8 mouse cellular contexts compared by ENCODE assay signal in genomic region chr13:100846891-100847579, GRCm38 (mm10). TPM values are rescaled to one million over a fixed set of nuclear protein-coding genes. Genes with fewer than 3 reads are reported as not detected.
A peak's percentile ranks its signal among the peaks of the same experiment; 100 is the strongest.
DNase-seq lines count a peak whose midpoint lies in the region; ATAC-seq and TF ChIP-seq lines count a peak whose summit lies in the region.

No protein-coding gene starts in this region.

- no peak overlapping the region for H3K4me3 ChIP-seq in lung, embryonic 14.5 days (ENCODE audit: low read depth, low read length)
- no peak overlapping the region for H3K4me3 ChIP-seq in lung, adult 2 months (replicated peaks; ENCODE audit: extremely low read depth, low read depth, low read length)
- H3K4me3 ChIP-seq in midbrain, embryonic 12.5 days = no peak overlapping the region
- H3K4me3 ChIP-seq in testis, adult 2 months (ENCODE audit: control insufficient read depth, low read depth, low read length) = peak overlapping the region; percentile 39

- TF ChIP-seq CTCF in lung, embryonic 14.5 days (IDR thresholded peaks at IDR 0.05; ENCODE audit: low read depth) = peak; percentile 50
- no peak for TF ChIP-seq CTCF in lung, adult 2 months (IDR thresholded peaks at IDR 0.05; ENCODE audit: insufficient read depth, low read length)
- no peak for TF ChIP-seq CTCF in testis, adult 2 months (IDR thresholded peaks at IDR 0.05; ENCODE audit: control insufficient read depth, insufficient read depth, insufficient replicate concordance, low read depth, low read length)

- 44% methylated on average over 21 of the region's 21 CpGs for WGBS in lung, embryonic 14.5 days
- WGBS in lung, adult 2 months = 47% methylated on average over 21 of the region's 21 CpGs
- 48% methylated on average over 21 of the region's 21 CpGs for WGBS in midbrain, embryonic 12.5 days

- no peak overlapping the region for H3K27ac ChIP-seq in lung, embryonic 14.5 days (ENCODE audit: low read depth)
- H3K27ac ChIP-seq in midbrain, embryonic 12.5 days (replicated peaks) = no peak overlapping the region
- no peak overlapping the region for H3K27ac ChIP-seq in testis, adult 2 months (ENCODE audit: control insufficient read depth, insufficient read depth, low read depth, low read length)

- peak; percentile 83; the same call in 1 of the 2 replicates for ATAC-seq in lung, embryonic 14.5 days (ENCODE audit: insufficient read depth)
- peak; percentile 52; the same call in 1 of the 2 replicates for ATAC-seq in midbrain, embryonic 12.5 days (ENCODE audit: low FRiP score, low read depth)
- ATAC-seq in CD4-positive, CD25-positive, alpha-beta regulatory T cell, adult 4 months = no peak

- H3K9me3 ChIP-seq in lung, embryonic 14.5 days (ENCODE audit: low read depth, low read length) = no peaks in the 10 kb centered on the region; the same call in 1 of the 2 replicates
- no peaks in the 10 kb centered on the region for H3K9me3 ChIP-seq in midbrain, embryonic 12.5 days

- no peak overlapping the region for H3K9ac ChIP-seq in lung, embryonic 14.5 days
- H3K9ac ChIP-seq in midbrain, embryonic 12.5 days (replicated peaks) = no peak overlapping the region

- intact Hi-C loops in gastrocnemius, postnatal 36 days (cut with DNase I) = no loop called here

- TF ChIP-seq POLR2A in lung, adult 2 months (IDR thresholded peaks at IDR 0.05; ENCODE audit: borderline replicate concordance, extremely low read depth, low read depth, low read length) = no peak
- TF ChIP-seq POLR2A in testis, adult 2 months (IDR thresholded peaks at IDR 0.05; ENCODE audit: control insufficient read depth, low read depth, low read length) = no peak

- peak overlapping the region; percentile 10 for H3K4me2 ChIP-seq in lung, embryonic 14.5 days
- H3K4me2 ChIP-seq in midbrain, embryonic 12.5 days (replicated peaks) = peak overlapping the region; percentile 21

- no peaks in the 10 kb centered on the region for H3K27me3 ChIP-seq in lung, embryonic 14.5 days (ENCODE audit: insufficient read depth, low read length)
- H3K27me3 ChIP-seq in midbrain, embryonic 12.5 days = no peaks in the 10 kb centered on the region
- H3K27me3 ChIP-seq in testis, adult 2 months (ENCODE audit: control insufficient read depth, insufficient read depth, low read length) = no peaks in the 10 kb centered on the region

- H3K36me3 ChIP-seq in lung, embryonic 14.5 days (ENCODE audit: insufficient read depth) = no peaks in the 10 kb centered on the region
- no peaks in the 10 kb centered on the region for H3K36me3 ChIP-seq in midbrain, embryonic 12.5 days
- no peaks in the 10 kb centered on the region for H3K36me3 ChIP-seq in testis, adult 2 months (ENCODE audit: control insufficient read depth, insufficient read depth, low read length)

- DNase-seq in lung, embryonic 14.5 days = peak; percentile 55
- no peak for DNase-seq in lung, adult 2 months
- peak; percentile 37 to 63 for DNase-seq in cerebellum, postnatal 25 days
- peak; percentile 26 to 36 for DNase-seq in gastrocnemius, postnatal 36 days
- peak; percentile 27 to 62 for DNase-seq in kidney, postnatal 25 days

- no peaks in the 10 kb centered on the region for H3K4me1 ChIP-seq in lung, embryonic 14.5 days (ENCODE audit: insufficient read depth)
- no peaks in the 10 kb centered on the region for H3K4me1 ChIP-seq in lung, adult 2 months (ENCODE audit: control insufficient read depth, insufficient read depth, low read length)
- peaks cover 3% of the 10 kb centered on the region; the same call in 1 of the 2 replicates for H3K4me1 ChIP-seq in midbrain, embryonic 12.5 days
- peaks cover 4% of the 10 kb centered on the region for H3K4me1 ChIP-seq in testis, adult 2 months (ENCODE audit: control insufficient read depth, insufficient read depth, low read length)

RNA-seq across cellular contexts. Expression of gene Slc30a5, which starts 13.8 kb away (rescaled TPM):
- polyA plus RNA-seq in lung, embryonic 14.5 days (2014; fragmentation: Nextera tagmentation; extraction: Ambion mirVana) = 63.3 and 64.6 TPM in 2 replicates
- 21.2 and 29.4 TPM in 2 replicates for polyA plus RNA-seq in lung, adult 2 months (2012; rRNA removed)
- 10 to 100 TPM in 1 of 2 experiments, 1 to 10 TPM in 1; 8.3 to 10.7 TPM for total RNA-seq in gastrocnemius, postnatal 36 days (2021)
- polyA plus RNA-seq in midbrain, embryonic 12.5 days (2016; fragmentation: Nextera tagmentation; extraction: Ambion mirVana) = 40.9 and 43.2 TPM in 2 replicates
- 8.9 and 12.5 TPM in 2 replicates for polyA plus RNA-seq in testis, adult 2 months (2012; rRNA removed)
- polyA plus RNA-seq in CD4-positive, CD25-positive, alpha-beta regulatory T cell, adult 4 months (2017; shearing (Covaris generic)) = 10 to 100 TPM; 11.8 to 17.7 TPM
